Mouse (Mus musculus) cerebellum, adult 8-10 months (tissue): ENCODE measurements around the gene Syce1.

Source experiments
- DNase-seq: peaks from one replicate; pipeline ENCODE4 v3.0.0; 2022

The Syce1 gene

DNA sequence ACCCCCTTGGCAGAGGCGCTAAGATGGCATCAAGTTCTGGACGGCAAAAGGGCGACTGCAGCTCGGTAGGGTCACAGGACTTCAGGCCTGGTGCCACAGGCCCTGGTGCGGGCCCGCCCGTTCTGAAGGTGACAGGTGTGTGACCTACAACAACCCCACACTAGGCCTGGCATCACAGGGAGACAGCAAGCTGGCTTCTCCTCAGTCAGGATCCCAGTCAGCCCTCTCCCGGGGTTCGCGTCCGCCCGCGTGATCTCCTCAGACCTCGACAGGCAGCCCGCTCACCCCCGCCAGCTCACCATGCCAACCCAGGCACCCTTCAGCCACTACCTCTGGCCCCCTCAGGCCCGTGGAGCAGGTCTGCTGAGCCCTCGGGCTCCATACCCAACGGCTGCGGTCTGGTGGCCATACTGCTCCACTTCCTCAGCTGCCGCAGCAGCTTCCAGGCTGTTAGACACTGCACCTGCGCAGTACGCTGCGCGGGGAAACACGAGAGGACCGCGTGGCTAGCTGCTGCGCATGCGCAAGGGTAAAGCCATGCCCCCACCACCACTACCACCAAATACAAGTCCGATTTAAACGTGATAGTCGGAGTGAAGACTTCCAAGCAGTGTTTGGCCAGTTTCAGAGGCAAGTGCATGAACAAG, at the start of gene Syce1:
Syce1 (minus strand) TSS at position 447 of the 647 bp plus-strand sequence.
- DNase-seq: no peak

DNA sequence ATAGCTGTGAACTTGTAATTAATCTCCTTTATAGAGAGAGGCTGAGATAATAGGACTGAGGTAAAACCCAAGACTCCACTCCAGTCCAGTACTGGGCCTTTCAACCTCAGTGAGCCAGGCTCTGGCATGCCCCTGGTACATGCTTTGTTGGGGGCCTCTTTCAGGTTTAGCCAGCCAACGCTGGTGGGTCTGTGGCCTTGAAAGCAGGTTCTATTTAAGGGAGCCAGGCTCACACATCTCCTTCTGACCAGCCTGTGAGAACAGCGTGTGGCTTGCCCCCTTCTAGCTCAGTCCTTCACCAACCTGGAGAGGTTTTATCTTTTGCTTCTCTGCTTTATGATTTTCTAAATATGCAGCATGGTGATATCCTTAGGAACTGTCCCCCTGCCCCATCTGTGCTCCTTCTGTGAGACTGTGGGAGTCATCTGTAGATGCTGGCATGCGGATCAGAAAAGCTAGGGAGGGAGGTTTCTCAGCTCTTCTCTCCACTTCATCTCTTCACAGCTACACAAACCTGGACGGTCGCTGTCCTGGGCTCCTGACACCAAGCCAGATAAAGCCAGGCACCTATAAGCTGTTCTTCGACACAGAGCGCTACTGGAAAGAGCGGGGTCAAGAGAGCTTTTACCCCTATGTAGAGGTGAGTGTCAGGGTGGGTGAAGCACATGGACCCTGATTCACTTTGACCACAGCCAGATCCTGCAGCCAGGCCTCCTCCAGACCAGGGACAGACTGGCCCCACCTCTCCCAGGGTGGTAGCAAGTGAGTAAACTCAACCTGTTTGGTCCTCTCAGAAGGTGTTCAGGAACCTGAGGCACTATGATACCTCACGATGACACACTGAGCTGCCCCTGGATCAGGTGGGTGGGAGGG, 48.8 kb upstream of the Syce1 start:
- DNase-seq: no peak

DNA sequence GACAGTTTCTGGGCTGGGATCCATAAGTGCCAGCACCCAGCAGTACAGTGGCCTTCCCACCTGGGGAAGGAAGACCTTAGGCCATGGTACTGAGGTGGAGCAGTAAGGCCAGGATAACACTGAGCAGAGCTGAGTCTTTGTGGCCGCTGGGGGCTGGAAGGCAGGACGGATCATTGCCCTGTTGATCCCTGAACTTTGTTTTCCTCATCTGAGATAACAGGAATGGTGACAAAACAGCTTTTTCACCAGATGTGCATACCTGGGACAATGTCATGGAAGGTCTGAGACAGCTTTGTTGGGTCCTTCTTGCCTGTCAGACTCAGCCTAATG, 48.1 kb upstream of the Syce1 start:
- no peak for DNase-seq

DNA sequence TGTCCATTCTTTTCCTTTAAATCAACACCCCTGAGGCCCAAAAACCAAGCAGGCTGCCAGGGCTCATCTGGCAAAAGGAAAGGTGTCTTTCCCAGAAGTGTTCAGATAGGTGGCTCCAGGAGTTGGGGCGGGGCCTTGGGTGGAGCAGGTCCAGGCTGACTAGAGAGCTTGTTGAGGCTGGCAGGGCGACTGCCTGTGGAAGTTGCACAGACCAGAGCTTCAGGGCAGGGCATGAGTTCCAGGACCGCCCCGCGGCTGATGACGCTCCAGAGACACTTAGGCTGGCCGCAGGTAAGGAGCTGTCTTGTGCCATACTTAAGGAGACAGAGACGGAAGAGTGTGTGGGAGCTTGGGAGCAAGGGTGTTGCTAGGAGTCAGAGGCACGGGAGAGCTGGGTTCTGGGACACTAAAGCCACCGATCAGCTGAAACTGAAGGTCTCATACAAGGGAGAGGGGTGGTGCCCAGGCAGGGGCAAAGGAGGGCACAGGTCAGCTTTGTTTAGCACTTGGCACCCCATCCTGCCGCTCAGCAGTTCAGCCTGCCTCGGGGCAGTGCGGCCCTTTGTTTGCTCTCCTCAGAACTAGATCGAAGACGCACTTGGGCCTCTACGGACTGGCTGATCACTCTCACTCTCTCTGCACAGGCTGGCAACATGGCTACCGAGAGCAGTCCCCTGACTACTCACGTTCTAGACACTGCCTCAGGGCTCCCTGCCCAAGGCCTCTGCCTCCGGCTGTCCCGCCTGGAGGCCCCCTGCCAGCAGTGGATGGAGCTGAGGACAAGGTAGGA, 47.5 kb upstream of the Syce1 start, which contains the start of gene Urah:
Urah (plus strand) TSS at position 51 of the 790 bp plus-strand sequence.
- no peak for DNase-seq

DNA sequence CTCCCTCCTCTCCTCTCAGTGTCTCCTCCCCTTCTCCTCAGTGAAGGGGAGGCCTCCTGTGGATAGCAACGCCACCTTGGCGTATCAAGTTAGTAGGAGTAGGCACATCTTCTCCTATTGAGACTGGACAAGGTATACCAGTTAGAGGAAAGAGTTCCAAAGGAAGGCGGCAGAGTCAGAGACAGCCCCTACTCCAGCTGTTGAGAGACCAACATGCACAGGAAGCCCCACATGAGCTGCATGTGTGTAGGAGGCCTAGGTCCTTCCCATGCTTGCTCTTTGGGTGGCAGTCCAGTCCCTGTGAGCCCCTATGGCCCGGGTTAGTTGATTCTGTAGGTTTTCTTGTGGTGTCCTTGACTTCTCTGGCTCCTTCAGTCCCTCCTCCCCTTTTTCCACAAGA, 45.7 kb upstream of the Syce1 start:
- no peak for DNase-seq

DNA sequence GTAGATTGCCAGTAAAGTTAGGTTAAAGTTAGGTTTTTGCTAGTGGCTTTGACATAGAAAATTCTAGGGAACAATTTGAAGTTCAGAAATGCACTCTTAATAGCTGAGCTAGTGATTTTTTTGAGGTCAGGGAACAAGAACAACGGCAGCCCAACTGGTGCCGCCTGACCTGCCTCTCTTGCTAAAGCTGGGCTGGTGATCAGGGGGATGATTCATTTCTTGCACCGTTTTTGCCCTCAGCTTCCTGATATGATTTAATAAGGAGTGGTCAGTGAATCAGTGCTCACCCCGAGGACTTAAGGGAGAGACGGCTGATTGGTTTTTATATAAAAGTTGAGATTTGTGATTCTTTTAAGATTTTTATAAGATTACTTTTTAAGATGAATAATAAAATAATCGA, 43.8 kb upstream of the Syce1 start:
- DNase-seq: no peak

DNA sequence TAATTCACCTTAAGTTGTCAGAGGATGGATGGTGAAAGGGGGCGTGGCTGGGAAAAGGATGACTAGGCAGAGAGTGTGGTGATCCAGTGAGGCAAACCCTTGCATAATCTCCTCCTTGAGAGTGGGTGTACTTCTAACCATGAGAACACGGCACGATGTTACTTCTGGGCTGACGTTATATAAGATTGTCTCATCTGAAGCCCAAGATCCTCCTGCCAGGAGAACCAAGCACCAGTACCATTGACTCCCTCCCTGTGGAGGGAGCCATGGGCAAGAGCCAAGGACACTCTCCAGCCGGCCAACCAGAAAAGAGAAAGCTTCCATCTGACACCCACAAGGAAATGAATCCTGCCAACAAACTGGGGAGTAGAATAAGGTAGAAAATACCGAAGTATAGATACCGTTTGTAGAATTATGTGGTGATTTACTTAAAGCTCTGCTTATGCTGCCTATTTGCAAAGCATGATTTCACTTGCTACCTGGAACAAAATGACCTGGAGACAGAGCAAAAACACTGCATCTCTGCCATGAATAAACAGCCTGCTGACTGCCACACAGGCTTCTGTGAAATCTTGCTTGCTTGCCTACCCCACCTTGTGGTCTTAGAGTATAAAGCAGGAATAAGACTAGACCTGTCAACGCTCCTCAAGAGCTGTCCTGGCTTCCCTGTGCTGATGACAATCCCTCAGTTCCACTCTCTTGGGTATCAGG, 40.7 kb upstream of the Syce1 start:
- DNase-seq: peak; percentile 62

DNA sequence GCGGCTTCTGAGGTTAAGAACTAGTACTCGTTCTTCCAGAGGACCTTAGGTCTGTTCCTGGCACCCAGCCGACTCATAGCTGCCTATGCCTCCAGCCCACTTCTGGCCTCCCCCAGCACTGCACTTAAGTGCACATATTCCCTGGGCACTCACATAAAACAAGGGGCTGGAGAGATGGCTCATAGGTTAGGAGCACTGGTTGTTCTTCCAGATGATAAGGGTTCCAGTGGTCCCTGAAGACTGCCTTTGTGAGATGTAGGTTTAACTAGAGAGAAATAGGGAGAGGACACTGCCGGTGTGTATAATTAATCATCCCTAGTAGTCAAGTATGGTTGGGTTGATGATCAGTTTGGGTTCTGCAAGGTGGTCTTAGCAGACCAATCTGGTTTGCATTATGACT, 35.1 kb upstream of the Syce1 start:
- DNase-seq: no peak

DNA sequence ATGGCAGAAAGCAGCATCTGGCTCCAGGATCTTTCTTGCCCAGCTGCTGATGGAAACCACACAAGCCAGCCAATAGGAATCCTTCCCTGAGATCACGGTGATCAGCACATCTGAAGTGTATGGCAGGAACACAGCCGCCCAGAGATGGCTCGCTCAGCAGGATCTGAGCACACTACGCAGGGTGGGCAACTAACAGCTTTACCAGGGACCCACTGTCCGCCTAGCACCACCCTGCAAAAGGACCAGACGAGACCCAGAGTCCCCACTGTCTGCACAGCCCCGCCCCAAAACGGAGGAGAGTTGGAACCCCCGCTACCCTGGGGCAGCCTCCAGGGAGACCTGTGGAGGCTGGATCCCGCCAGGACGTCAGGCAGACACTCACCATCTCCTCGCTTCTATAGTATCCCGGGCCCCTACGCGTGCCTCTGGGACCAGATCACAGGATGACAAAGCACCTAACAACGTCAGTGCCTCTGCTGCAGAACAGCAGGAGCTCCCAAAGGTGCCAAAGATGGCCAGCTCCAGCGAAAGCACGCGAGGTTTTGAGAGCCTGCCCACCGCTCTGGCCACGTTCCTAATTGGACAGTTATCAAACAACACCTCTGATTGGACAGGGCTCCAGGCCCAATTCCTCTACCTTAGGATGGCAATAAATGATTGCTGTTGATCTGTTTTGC, 34.1 kb upstream of the Syce1 start, which contains the start of gene Zfp941:
Zfp941 (minus strand) TSS at position 526 of the 677 bp plus-strand sequence.
- DNase-seq: peak; percentile 86

DNA sequence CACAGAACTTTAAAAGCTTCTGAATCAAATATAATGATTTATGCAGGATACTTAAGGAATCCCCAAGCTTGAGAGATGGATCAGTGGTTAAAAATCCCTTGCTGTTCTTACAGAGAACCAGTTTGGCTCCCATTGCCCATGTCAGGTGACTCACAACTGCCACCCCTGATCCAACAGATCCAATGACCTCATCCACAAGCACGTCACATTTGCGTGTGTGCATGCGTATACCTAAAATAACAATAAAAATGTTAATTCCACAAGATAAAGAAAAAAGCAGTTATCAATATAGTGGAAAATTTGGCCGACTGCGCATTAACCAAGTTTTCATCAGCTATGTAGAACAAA, 33.6 kb upstream of the Syce1 start:
- DNase-seq: peak; percentile 37

DNA sequence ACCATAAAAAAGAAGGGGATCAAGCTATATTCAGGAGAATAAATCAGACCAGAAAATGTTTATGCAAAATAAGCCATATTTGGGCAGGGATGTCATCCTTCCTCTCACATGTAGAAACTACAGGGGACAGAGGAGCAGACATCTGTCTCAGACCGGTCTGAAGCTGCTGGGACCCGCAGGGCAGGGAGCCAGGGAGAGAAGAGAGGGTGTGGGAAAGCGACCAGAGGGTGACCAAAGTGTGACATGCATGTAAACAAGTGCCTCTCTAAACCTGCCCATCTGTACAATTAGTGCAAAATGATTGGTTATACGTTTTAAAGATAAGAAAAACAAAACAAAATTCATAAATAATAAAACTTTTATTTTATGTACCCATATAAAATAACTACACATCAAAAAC, 32.5 kb upstream of the Syce1 start:
- no peak for DNase-seq

DNA sequence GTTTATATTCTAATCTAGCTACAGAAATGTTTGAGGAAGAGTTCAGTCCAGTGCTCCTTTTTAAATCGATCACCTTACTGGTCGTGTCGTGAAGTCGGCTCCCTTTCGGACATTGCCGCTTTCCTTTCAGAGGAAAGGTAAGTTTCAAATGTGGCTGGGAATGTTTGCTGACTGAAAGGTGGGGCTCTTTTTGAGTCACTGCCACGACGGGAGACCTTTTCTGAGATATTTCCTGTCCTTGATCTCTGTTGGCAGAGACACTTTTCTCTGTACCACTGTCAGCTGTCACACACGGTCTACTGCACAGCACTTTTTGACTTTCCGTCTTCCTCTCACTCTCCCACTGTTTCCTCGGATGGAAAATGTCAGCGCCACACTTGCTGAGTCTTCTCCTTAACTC, 25.2 kb upstream of the Syce1 start:
- no peak for DNase-seq

DNA sequence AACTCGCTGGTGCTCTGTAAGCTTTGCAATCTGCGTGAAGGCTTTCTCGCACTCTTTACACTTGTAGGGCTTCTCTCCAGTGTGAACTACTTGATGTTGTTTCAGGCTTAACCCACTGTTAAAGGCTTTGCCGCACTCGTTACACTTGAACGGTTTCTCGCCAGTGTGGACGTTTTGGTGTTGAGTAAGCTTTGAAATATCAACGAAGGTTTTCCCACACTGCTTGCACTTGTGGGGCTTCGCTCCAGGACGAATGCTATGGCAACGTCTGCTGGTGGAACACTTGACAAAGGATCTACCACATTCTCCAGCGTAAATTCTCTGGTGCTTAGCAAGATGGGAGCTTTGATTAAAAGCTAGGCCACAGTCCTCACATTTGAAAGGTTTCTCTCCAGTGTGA, 24.1 kb upstream of the Syce1 start:
- no peak for DNase-seq

DNA sequence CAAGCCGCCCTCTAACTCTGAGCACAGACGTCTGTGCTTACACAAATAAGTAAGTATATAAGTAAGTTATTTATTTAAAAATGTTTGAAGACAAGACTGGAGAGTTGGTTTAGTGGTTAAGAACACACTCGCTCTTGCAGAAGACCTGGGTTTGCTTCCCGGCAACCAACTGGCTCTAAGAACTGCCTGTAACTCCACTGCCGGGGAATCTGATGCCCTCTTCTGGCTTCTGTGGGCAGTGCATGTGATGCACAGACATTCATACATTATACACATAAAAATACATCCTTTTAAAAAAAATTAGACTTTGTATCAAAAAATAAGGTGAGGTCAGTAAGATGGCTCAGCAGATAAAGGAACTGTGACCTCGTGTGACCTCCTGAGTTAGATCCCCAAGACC, 22.8 kb upstream of the Syce1 start:
- DNase-seq: no peak

DNA sequence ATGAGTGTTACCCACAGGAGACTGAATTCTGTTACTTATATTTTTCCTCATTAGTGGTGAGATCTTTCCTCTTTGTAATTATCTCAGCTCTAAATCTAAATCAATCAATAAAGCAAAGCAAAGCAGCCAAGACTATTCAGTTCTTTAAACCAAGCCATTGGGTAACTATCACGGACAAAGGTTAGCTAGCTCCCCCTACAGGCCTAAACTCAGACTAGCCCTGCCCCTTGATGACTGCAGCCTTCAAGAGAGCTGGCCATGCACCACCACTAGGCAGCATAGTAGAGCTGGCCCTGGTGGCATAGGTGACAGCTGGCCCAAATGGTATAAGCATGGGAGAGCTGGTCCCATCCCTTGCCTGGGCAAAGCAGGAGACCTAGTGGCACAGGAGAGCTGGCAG, 18.1 kb upstream of the Syce1 start:
- peak; percentile 27 for DNase-seq

DNA sequence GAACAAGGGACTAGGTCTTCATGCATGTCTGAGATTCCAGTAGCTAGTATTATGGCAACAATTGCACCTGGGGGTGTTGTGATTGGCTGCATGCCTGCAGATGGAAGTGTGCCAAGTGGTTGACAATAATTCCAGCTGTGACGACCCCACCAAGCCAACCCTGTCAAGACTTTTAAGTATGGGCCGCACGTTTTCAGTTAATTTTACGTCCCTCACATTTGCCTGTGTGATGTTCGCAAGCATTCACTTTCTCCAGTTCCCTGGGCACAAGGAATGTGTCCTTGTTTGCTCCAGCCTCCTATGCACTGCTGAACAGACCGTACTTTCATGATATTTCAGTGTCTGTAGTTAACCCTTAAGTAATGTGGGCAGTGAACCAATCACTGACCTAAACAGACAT, 15.0 kb upstream of the Syce1 start:
- DNase-seq: no peak

DNA sequence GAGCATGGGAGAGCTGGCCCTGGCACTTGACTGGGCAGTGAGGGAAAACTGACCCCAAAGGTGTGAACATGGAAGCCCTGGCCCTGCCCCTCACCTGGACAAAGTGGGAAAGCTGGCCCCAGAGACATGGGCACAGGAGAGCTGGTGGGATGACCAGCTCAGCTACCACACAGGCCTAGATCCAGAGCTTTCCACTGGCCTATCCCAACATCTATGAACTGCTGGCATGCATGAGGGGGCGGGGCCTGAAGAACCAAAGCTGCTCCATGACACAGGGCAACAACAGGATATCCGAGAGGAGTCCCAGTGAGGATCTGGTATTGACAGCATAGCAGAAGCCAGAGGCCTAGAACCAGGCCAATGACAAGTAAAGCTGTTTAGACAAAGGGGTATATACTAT, 10.6 kb upstream of the Syce1 start:
- DNase-seq: no peak

DNA sequence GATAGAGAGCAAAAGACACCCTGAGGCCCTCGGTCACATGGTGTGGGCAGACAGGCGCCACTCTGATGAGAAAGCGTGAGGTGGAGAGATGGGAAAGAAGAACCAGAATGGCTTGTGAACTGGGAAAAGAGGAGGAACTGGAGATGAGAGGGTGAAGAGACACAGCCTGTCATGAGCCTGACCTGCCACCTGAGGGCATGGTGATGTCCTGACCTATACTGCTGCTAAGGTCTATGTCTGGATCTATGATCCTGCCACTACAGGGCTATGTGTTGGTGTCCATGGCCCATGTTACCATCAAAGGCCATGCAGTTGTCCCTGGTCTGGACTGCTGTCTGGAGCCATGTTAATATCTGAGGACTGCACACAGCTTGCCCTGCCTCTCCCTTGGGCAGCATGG, 10.0 kb upstream of the Syce1 start:
- no peak for DNase-seq

DNA sequence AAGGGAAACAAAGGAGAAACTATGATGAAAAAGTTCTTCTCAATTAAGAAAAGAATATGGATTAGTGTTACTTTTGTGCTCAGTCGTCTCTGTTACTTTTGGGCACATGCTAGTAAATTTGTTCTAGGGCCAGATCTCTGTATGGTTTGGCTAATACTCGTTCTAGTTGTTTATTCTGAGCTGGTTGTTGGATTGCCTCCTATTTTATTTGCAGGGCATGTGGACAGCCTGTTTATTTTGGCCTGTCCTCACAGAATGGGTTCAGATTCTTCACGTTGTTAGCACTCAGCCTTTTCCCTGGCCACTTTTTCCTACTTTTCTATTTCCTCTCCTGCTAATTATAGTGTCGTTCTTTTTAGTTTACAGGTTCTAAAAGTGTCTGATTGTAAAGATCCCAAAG, 5.9 kb upstream of the Syce1 start:
- no peak for DNase-seq

DNA sequence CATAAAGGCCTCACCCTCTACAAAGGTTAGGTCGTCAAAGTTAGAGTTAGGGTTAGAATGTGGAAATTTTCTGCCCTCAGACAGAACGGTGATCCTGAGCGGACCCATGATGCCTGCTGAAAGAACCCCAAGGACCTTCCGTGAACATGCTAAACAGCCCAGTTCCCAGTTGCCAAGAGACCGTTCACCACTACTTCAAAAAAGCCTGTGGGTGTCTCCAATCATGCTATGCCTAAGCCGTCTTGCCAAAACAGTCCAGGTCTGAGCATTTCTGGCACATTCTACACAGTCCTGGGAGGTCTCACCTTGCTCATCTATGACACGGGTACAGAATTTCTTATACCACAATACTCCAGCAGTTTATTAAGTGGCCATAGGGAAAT, 392 bp upstream of the Syce1 start:
- DNase-seq: no peak

DNA sequence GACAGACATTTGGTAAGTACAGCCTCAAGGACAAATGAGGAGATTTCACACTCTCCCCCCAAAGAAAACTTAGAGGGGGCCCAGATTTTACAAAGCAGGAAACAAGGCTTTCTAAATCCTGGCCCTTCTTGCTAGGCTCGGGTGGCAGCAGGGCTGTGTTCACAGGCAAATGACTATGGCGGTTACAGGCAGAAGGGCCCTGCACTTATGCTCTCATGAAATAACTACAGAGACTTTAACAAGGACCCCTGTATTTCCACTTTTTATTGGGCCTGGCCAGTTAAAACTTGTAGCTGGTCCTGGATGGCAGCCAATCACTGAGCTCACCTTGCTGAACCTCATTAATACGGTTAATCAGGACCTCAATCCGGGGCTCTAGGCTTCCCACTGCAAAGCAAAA, 7.1 kb downstream of the Syce1 start:
- no peak for DNase-seq

DNA sequence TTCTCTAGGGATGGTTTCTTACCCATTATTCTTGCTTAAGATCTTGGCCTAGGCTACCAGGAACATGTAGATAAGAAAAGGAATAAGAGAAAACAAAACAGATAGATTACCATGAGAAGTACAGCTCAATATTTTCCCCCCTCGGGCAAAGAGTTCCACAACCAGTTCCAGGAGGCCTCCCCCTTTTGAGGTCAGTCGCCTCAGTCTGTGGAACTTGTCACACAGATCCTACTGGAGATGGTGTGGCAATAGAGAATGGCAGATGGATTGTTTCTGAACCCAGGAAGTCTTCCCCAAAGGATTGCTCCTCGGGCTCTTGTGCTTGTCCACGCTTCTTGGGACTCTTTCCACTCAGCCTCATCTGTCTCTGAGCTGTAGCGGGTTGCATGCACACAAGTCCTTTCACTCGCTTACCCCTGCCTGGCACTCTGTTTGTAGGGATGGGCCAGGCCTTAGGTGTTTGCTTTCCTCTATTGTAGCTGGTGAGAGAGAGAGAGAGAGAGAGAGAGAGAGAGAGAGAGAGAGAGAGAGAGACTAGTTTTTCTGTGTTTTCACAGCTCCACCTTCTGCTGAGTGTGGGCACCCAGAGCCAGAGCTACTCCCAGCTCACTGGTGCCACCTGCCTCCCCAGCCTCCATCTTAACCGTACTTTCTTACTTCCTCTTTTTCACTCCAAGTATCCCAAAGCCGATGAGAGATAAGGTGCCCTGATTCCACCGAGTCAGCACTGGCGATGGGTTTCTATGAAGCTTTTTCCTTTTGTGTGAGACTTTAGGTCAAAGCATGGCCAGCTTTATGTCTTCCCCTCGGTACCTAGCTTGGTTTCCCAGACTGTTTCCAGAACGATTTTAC, 21.5 kb downstream of the Syce1 start:
- no peak for DNase-seq
